Mouse (Mus musculus) gonadal fat pad, adult 2 months (tissue): ENCODE results near the gene Elovl3. TPM values are rescaled to one million over a fixed set of nuclear protein-coding genes. Genes with fewer than 3 reads are reported as not detected.
"Not testable (repeated sequence)": the region's sequence is repeated elsewhere in the genome, so short reads cannot be mapped to it uniquely, and the experiment has no call there.

Experiments
- DNase-seq: peaks from one replicate; pipeline ENCODE4 v3.0.0-alpha.2; 2012; ENCODE audit warnings: low read depth
- polyA plus RNA-seq: library from polyadenylated mRNA; depleted of rRNA; stranded (reverse); fragments of >200 nt; gene quantifications from 2 replicates; pipeline ENCODE4 v1.2.3, GENCODE M21; 2012

Elovl3 gene
- polyA plus RNA-seq, 1 experiment, result 0.24 TPM

DNA sequence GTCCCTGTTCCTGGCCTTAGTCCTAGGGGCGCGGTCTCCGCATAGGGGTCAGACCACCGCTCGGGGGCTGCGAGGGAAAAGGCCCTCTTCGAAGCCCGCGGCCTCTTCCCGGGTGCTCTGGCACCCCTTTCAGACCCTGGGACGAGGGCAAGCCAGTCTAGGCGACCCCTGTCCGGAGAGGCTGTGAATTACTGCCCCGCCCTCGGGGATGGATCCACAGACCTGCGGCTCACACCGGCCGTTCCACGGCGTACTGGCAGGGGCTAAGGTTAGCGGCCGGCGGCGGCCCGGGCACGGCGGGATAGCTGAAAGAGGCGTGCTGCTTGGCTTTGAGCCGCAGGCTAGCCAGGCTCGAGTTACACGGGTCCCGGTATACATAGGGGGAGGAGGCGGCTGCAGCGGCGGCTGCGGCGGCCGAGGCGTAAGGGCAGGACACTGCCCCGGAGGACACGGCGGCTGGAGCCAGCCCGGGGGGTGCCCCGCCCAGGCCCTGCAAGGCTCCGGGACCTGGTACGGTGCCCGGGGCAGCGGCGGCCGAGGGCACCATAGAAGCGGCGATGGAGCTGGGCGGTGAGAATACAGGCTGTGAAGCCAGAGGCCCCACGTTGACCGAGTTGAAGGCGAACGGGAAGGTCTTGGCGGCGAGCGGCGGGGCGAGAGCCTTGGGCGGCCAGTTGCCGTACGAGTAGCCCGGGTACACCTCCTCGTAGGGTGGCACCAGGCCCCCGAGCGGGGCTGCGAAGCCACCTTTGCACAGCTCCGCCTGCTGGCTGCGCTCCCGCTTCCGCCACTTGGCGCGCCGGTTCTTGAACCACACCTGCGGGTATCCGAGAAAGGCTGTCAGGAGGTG, 4.3 kb downstream of the Elovl3 start:
- DNase-seq, result no peak

DNA sequence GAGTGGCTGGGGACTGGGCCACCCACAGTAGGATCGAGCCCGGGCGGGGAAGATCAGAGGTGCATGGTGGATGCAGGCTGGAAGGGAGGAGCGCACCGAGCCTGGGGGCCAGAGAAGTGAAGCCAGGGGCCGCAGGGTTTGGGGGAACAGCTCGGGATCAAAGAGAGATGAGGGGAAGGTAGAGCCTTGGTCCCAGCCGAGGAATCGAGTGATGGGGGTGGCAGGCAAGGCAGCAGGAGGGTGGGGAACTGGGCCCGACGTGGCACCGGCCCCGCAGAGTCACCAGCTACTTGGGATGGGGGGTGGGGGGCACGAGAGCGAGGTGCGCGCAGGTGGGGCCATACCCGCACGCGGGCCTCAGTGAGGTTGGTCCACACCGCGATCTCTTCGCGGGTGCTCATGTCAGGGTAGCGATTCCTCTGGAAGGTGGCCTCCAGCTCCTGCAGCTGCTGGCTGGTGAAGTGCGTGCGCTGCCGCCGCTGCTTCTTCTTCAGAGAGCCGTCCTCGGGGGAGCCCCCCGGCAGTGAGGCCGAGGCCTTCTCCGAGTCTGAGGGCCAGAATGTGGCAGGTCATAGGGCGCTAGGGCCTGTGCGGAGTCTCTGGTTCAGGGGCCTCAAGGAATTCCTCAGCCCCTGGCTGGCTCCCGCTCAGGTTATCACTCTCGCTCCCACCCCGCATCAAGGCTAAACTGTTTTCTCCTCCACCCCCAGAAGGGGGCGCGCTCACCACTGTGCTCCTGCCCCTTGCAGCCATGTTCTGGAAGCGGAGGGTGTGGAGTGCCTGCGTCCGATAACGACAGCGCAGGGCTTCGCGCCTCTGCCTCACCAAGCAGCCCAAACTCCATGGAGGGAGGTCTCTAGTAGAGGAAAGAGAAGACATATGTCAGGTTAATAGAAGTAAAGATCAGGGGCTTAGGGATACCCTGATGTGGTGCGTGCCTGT, 5.2 kb downstream of the Elovl3 start:
- no peak for DNase-seq

DNA sequence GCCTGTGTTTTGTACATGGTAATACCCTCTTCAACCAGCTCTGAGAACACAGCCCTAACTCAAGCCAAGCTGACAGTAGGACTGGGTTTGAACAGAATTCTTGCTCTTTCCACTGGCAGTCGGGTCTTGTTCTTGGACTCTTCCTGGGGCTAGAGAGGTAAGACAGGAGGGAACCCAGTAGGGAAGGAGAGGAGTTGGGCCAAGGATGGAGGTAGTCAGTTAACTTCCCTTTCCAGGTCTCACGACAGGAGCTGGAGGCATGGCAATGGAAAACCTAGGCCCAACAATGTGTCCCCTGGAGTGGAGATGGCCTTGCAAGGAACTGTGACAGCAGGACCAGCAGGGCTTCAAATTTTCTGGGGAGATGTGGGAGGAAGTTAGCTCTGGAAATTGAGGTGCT, 8.6 kb downstream of the Elovl3 start:
- DNase-seq, result no peak

DNA sequence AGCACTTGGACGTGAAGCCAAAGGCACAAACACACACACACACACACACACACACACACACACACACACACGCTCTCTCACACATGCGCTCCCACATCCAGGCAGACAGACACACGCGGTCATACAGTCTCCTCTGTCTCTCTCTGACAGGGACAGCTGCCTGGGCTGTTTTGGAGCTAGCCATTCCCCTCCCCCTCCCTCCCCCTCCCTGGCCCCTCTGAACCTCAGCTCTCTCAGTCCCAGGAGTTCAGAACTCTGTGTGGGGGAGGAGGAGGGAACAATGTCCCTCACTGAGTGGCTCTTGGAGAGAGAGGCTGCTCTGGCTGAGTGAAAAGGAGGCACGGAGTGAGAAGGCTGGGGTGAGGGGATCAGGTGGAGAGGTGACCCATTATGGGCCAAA, 9.4 kb downstream of the Elovl3 start:
- DNase-seq, result no peak

DNA sequence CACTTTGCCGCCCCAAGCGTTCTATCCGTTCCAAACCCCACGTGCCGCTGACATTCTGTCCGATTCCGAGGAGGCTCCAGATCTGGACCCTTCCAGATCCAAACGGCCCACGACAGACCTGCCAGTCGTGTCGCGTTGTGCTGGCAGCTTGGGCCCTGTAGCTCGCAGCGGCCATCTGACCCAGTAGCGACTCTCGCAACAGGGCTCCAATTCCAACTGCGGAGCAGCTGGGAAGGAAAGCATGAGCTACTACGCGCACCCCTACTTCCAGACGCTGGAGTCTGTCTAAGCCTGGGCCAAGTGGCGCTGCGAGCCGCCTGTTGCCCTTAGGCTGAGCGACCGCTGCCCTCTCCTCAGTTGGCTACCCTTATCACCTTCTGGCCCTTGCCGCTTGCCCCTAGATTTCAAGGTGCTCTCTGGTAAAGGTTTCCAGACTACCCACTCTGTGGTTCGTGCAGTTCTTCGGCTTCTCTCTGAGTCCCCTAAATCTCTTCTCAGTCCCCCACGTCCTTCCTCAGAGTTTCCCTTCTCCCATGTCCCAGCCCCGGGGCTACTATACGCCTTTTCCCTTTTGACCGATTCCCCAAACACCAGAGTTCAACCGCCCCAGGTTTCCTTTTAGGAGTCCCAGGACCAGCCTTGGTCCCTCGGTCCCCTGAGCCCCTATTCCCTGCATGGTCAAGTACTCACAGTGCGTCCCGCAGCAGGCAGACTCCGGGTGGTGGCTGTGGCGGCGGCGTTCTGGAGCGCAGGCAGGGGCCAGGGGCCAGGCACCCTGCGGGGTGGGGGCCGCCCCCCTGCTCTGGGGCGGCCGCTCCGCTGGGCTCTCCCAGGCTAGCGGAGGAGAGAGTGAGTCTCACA, 16.0 kb downstream of the Elovl3 start, which contains the start of gene Pitx3:
TSS of gene Pitx3 (minus strand) at position 816 of the 861 bp plus-strand sequence.
- DNase-seq, result no peak

DNA sequence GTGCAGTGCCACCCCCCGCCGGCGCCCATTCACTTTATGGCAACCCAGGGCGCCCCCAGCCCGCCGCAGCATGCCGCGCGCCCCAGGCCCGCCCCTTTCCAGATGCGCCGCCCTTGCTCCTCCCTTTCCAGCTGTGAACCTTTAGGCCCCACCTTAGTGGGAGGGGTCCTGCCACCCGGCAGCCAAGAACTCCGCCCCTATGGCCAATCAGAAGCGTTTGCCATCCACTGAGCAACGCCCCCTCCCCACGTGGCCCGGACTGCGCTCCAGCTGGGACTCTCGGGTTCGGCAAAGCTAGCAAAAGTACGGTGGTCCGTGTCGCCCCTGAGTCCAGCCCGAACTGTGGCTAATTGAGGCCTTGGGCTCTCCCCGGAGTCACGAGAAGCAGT, 16.7 kb downstream of the Elovl3 start:
- DNase-seq, result no peak

DNA sequence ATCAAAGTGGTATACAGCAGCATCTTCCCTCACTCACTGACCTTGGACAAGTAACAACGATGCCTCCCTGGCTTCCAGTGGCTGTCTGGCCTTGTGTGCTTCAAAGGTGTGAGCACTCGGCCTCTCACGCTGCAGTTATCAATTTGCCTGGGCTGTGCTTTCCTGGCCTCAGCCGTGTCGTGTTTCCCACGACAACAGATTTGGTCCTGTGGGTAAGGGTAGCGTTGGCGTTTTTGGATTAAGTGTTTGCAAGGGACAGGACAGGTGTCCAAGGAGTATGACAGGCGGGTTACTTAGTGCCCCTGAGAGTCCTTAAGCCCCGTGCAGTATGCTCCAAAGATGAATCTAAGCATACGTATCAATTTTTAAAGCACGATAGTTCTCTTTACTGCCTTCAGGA, 17.4 kb downstream of the Elovl3 start:
- no peak for DNase-seq

DNA sequence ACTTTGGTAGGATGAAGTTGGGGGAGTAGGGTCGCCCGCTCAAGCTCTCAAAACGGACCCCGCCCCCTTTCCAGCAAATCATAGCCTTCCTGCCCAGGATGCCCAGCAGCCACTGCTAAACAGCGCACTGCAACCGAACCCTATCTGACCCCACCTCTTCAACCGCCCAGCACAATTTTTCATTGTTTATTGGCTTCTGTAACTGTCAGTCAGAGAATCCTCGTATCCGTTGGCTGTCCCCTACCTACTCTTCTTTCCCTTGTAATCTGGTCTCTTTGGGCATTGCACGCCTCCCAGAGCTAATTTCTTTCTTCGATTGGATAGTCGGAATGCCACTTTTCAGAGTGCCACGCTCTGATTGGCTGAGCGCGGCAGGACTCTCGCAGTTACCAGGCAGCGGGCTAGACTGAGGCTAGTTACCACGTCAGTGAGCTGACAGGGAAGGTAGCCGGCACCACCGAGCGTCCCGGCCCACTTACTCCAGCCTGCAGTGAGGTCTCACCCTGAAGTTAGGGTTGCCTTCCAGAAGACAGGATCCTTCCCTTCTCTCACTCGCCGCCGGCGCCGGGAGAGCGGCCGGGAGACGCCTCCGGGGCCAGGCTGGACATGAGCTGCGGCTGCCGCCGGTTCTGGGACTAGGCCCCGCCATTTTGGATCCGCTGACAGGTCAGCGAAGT, 20.6 kb downstream of the Elovl3 start, which contains the start of gene Gbf1:
TSS of gene Gbf1 (plus strand) at position 383 of the 677 bp plus-strand sequence.
- peak; percentile 99 for DNase-seq

DNA sequence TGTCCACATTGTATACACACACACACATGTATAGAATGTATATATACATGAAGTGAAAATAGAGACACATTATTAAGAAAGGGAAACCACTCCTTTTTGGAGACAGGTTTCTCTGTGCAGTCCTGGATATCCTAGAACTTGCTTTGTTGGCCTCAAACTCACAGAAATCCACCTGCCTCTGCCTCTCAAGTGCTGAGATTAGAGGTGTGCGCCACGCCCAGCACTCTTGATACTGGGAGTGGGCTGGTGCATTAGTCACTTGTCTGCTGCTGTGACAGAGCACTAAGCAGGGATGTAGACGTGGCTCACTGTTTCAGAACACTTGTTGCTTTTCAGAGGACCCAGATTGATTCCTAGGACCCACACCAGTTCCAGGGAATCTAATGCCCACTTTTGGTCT, 34.3 kb downstream of the Elovl3 start:
- DNase-seq, result no peak

DNA sequence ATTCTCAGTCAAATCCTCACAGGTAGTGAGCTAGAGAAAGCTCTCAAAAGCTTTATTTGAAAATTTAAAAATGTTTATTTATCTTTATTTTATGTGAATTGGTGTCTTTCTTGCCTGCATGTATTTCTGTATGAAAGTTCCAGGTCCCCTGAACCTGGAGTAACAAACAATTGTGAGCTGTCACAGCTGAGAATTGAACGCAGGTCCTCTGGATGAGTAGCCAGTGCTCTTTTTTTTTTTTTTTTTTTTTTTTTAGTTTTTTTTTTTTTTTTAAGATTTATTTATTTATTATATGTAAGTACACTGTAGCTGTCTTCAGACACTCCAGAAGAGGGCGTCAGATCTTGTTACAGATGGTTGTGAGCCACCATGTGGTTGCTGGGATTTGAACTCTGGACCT, 35.5 kb downstream of the Elovl3 start:
- DNase-seq, result not testable (repeated sequence)

DNA sequence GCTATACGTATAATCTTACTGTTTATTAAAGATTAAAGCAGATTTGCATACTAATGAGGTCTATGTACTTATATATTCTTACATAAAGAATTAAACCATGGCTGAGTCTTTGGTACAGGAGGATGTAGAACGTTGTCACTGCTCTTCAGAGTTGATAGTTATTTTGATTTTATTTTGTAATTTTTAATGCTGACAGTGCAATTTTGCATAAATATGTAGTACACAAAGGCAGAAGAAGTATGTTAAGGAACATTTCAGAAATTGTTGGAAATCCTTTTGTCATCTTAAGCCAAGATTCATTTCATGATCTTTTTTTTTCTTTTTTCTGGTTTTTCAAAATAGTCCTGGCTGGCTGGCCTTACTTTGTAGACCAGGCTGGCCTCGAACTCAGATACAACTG, 37.7 kb downstream of the Elovl3 start:
- no peak for DNase-seq

DNA sequence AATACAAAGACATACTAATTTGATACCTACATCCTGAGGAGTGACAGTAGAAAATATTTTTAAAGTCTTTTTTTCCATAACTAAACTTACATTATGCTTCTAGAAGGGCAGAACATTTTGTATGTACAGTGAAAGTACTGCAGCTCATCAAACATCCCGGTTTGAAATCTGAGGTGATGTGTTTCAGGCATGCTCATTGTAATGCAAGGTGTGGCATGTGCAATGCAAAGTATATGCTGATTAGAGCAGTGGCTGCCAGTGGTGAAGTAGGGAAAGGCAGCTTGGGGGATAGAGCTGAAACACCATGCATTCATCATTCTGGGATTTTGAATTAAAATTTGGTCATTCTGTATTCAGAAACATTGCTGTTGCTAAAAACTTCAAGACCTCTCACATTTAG, 38.2 kb downstream of the Elovl3 start:
- no peak for DNase-seq

DNA sequence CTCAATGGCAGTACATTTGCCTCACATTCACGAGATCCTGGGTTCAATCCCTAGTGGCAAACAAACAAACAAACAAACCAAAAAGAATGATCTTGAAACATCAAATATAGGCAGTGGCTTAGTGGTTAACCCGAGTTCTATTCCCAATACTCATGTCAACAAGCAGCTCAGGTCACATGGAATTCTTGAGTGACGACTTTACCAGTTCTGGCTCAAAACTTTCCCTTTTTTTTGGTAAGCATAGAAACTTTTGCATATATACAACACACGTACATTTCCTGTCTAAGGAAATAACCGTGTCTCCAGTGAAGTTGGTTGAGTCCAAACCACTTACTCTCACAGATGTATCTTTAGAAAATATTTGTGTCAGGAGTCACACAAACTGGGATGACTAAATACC, 40.8 kb downstream of the Elovl3 start:
- DNase-seq, result no peak

DNA sequence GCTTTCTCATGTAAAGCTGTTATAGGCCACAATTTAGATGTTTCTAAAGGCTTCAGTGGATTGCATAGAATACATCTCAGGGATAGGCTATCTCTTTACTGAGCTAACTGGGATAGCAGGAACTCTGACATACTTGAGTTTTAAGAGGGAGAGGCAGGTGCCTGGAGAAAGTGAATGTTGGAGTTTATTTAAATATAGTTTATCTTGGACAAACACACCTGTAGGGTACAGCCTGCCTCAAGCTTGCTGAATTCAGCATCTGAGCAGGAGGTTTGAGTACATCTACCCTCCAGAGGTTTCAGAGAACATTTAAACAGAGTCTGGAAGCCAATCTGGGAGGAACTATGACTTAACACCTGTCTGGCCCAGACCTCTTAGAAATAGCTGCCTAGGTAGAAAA, 43.5 kb downstream of the Elovl3 start:
- DNase-seq, result no peak

DNA sequence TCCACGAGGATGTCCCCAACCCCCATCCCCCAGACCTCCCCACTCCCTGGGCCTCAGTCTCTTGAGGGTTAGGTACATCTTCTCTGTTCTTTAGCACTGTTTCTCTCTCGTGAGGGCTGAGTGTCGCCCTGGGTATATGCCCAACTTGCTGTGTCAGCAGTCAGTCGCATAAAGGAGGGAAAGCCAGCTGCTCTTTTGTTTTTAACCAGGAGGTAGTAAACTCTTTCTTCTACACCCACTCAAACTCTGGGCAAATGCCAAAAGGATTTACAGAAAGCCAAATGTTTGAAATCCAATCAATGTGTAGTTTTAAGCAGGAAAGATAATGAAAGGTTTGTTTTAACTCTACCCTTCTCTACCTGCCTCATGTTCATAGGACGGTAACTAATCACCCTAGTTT, 45.3 kb downstream of the Elovl3 start:
- DNase-seq, result no peak

DNA sequence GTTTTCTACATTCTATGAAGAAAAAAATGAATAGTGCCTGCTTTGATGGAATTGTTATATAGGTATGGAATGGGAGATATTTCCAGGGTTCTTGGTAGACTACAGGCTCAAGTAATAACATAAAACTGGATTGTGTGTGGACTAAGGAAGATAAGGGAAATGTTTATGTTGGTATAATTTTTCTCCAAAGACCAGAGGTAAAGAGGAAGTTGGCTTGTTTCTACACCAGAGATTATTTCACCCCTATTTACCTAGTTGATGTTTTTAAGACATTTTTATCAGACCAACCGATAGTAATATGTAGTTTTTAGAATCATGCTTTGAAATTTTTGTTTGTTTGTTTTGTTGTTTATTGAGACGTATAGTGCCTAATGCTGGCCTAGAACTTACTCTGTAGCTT, 48.6 kb downstream of the Elovl3 start:
- no peak for DNase-seq

DNA sequence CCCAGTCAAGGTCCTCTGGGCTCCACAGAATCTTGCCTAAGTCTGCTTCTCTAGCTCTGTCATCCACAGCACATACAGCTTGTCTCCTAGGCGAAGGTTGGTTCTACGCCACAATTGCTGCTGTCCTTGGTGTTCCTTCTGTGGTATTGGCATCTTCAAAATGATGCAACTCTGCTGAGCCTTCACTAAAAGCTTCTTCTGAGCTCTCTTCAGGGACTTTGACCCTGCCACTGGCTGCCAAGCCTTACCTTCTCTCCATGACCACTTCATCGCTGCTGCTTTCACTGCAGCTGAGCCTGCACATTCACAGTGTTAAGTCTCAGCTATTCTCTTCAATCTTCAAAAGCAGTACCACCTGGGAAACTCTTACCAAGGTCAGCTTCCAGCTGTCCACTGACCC, 50.5 kb downstream of the Elovl3 start:
- DNase-seq, result no peak
